Mouse (Mus musculus) cerebellum, adult (tissue): ENCODE measurements around the gene Phf21b.

Experiments used
- ATAC-seq: cut with Nextera tagmentation; 2 replicates; pipeline ENCODE4 v1.9.2; 2017; ENCODE audit warnings: mild to moderate bottlenecking, moderate library complexity, mixed read lengths; ENCODE audit not compliant: insufficient number of reproducible peaks, low FRiP score, low TSS enrichment

Phf21b gene

GRCm38 (mm10) chr15:84850321-84850720, 5.5 kb downstream of the Phf21b start:
- no peak for ATAC-seq

DNA sequence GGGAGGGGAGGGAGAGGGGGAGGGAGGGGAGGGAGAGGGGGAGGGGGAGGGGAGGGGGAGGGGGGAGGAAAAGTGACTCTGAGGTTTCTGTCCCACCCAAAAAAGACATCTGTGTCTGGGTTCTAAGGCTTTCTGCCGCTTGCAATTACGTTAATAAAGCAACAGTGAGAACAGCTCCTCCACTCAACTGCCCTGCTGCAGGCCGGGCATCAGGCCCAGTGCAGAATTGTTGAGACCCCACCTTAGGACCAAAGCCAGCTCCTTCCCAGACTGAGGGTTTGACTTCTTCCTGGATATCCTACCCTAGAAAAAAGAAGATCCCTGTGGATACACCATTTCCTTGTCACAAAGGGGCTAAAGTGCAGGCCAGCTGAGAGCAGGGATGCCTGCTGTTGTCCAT, 9.6 kb downstream of the Phf21b start:
- ATAC-seq, result no peak

GRCm38 (mm10) chr15:84844831-84845230, 11.0 kb downstream of the Phf21b start:
- no peak for ATAC-seq

DNA sequence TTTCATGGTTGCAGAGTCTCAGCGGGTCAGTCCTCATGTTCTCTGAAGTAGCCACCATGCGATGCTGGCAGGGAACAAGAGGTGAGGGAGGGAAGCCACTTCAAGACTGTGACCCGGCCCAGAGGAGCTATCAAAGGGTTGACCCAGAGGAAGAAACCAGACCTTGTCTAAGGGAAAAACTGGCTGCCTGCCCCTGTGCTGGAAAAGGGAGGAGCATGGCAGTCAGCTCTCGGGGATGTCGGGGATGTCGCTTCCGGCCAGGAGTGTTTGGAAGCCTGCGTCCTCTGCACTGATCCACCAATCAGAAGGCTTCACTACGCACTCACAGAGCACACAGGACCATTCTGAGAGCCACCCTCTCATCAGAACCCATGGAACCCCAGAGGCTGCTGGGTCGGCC, 12.8 kb downstream of the Phf21b start:
- ATAC-seq, result no peak

GRCm38 (mm10) chr15:84841925-84842821, 13.7 kb downstream of the Phf21b start:
- no peak for ATAC-seq

GRCm38 (mm10) chr15:84840560-84840959, 15.3 kb downstream of the Phf21b start:
- ATAC-seq, result no peak

DNA sequence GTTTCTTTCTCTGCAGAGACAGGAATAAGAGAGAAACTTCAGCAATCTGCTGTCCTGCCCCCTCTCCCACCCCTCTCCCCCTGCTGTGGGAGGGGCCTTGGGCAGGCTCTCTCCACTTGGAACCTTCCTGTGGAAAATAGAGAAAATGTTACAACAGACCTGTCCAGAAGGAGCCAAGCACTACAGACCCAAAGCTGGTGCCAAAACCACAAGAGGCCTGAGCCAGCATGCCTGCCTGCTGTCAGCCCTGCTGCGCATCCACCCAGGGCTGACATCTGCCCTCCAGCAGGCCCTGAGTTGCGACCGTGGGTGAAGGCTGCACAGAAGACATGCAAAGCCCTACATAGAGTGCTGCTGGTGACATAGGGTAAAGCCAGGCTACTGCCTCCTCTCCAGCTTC, 16.3 kb downstream of the Phf21b start:
- no peak for ATAC-seq

- ATAC-seq, result no peak
Observed at GRCm38 (mm10) chr15:84837896-84838295, 18.0 kb downstream of the Phf21b start.

DNA sequence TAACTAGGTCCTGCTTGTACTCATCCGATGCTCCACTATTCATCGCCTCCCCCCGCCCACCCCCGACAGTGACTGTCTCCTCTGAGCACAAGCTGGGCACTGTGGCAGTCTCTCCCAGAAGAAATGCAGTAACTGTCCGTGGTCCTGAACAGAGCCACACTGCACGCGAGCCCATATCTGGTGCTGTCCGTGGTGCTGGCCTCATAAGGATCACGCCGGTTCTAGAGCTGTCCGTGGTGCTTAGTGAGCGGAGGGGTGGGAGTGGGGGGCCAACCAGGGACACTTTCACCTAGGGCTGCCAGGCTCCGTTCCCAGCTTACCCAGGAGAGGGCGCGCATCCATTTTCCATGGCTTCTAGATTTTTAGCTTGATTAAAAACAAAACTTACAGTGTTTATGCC, 26.4 kb downstream of the Phf21b start:
- no peak for ATAC-seq

DNA sequence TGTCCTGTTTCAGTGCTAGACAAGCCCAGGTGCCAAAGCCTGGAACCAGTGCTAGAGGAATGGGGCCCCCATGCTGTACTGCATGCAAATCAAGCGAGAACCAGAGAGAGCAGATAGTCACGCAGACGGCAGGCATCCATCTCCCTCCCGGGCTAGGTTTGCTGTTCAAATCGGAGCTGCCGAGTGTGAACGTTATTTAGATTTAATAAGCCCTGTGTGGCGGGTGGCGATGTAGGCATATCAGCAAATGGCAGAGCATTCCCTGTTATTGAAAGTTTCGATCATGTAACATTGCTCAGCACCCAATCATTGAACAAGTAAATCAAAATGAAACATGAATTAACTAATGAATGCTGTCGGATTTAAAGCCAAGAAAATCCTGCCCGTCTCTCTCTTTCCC, 27.2 kb downstream of the Phf21b start:
- no peak for ATAC-seq

- ATAC-seq, result no peak
Observed at GRCm38 (mm10) chr15:84823086-84823485, 32.8 kb downstream of the Phf21b start.

GRCm38 (mm10) chr15:84820811-84821210, 35.0 kb downstream of the Phf21b start:
- ATAC-seq, result no peak

DNA sequence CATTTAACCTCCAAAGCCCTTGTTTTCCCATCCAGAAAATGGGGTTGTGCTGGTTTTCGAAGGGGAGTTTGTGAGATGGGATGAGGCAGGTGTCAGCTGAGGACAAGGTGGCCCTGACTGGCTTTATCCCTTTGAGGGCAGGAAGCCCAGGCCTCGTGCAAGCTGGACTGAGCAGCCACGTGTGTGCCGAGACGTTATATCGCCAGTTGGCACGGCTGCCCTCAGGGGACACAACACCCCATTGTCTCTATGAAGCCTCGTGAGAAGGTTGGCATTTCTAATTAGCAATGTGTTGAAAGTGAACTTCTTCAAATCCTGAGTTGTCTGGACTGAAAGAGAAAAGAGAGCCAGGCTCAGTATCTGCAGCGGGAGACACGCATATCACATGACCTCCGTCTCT, 37.6 kb downstream of the Phf21b start:
- ATAC-seq, result no peak

DNA sequence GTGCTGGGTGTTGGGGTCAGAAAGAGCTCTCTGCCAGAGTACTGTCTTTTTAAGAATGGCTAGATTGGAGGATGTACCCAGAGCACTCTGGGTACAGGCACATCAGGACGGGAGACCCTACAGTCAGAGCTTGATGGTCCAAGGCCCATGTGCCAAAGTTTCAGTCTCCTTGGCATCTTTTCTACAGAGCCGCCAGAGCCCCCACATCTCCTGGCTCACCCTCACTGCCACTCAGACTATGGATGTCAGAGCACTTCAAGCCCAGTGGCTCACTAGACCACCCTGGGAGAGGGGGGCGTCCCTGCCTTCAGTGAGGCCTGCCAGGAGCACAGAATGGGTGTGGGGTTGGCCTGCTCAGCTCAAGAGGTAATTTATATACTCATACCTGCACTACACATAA, 38.3 kb downstream of the Phf21b start:
- ATAC-seq, result no peak

DNA sequence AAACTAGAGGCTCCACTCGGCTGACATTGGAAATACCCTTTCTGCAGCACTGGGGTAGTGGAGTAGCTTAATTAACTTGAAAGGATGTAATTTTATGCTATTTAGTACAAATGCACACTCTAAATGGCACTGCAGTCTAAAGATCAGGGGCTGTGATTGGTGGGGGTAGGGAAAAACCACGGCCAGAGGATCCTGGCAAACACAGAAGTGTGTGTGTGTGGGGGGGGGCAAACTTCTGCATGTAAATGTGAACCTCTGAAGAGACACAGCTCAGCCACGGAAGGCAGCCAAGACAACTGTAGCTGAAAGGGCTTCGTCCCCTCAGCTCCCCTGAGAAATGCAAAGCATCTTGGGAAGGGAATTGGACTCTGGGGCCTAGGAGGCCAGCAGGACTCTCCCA, 40.7 kb downstream of the Phf21b start:
- ATAC-seq, result no peak

DNA sequence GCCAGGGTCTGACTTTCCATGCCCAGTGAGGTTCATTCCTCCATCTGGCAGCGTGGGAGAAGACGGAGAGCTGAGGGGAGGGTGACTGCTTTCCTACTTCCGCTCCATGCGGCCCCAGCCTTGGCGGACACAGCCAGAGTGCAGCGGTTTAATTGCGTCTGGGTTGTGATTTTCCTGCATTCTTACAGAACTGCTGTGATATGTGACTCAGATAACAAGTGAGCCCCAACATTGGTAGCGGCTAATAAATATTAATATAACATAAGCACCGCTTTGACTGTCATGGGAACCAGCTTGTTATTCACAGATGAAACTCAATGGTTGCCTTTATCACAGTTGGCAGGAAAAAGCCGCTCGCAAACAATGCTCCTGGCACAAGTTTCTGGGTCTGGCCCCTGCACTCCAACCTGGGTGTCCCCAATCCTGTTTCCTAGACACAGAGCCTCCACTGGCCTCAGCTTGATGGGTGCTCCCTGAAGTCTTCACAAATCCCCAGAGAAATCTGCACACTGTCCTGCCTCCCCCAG, 43.0 kb downstream of the Phf21b start:
- ATAC-seq, result no peak

- no peak for ATAC-seq
Observed at GRCm38 (mm10) chr15:84811126-84811525, 44.7 kb downstream of the Phf21b start.

DNA sequence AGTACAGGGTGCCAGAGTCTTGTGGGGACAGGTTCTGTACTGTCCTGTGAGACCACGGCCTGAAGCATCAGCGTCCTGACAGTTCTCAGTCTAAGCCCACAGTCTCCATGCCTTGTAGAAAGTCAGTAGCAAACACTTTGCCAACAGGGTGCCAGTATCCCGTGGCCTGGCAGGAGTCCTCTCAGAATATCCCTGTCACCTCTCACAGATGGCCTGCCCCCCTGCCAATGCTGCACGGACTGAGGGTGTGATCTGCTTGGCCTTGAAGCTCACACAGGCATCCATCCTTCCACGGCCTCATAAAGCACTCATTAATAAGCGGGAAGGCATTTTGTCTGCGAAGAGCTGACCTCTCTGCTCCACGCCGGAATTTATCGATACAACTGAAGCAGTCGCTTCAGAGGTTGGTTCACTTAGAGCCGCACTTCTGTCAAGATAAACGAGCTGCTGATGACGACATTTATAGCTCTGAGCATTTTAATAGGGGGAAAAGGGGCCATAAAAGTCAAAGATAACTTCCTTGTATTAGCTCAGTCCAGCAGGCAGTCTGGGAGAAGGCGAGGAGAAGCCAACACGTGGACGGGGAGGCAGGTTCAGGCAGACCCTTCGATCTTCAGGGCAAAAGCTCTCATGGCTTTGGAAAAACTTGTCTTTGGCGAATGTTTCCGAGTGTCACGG, 46.4 kb downstream of the Phf21b start:
- 0 out of 2 replicates have a peak, but pooled peaks have one; percentile 16 for ATAC-seq

DNA sequence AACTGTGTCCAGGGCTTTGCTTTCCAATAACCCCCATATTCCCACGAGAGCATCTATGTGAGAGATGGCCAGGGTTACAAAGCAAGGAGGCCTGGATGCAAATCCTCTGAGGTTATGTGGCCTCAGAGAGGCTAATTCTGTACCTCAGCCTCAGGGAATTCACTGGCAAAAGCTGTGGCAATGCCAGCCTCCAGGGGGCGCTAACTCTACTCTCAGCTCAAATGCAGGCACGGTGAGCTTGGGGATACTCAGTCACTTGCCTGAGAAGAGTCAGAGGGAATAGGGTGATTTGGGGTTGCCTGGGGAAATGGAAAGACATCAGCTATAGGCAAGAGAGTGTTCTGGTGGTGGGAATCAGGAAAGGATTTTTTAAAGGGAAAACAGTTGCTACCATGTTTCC, 52.2 kb downstream of the Phf21b start:
- ATAC-seq, result 0 out of 2 replicates have a peak, but pooled peaks have one; percentile 46

DNA sequence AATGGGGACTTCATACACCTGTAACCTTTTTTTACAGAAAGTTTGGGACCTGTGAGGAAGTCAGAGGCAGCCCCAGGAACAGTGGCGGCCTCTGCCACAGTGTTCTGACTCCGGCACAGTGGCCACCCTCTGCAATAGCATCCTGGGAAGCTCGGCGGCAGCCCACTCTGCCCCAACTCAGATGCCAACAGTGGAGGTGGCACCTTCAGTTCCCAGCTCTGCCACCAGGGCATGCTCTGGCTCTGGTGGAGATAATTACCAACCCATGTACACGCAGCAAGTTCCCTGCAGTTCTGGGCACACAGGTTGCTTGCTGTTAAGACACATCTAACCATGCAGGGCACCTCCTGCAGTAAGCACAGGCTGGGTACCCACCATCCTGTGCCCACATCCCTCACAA, 55.7 kb downstream of the Phf21b start:
- ATAC-seq, result peak; percentile 41; the same call in 1 of the 2 replicates

GRCm38 (mm10) chr15:84793649-84794048, 62.2 kb downstream of the Phf21b start:
- ATAC-seq, result no peak
